Mouse (Mus musculus) midbrain, embryonic 14.5 days (tissue): ENCODE data around the gene Gm15319. TPM values are rescaled to one million over a fixed set of nuclear protein-coding genes. Genes with fewer than 3 reads are reported as not detected.
"Not testable (repeated sequence)": the region's sequence is repeated elsewhere in the genome, so short reads cannot be mapped to it uniquely, and the experiment has no call there.

Experiments used
- ATAC-seq: fragments of 200-750 bp; cut with Nextera tagmentation; 2 replicates; pipeline ENCODE4 v1.8.0; 2017; ENCODE audit warnings: moderate number of reproducible peaks, moderate library complexity; ENCODE audit not compliant: low FRiP score, low TSS enrichment
- DNase-seq: peaks from one replicate; pipeline ENCODE4 v3.0.0-alpha.2; 2015
- H3K27ac ChIP-seq: fragments of 300-500 bp; sonication (generic); replicated peaks from 2 replicates; pipeline ENCODE4 v1.5.1; 2014; ENCODE audit warnings: mild to moderate bottlenecking, low read depth, low read length, moderate library complexity
- H3K27me3 ChIP-seq: fragments of 300-500 bp; sonication (generic); 2 replicates; pipeline ENCODE4 v1.6.1; 2014; ENCODE audit warnings: low read length, control low read depth, mixed read lengths; ENCODE audit not compliant: control insufficient read depth, insufficient read depth
- H3K36me3 ChIP-seq: fragments of 300-500 bp; sonication (generic); 2 replicates; pipeline ENCODE4 v1.6.1; 2014; ENCODE audit warnings: low read length, control low read depth; ENCODE audit not compliant: control insufficient read depth, insufficient read depth
- H3K4me1 ChIP-seq: fragments of 300-500 bp; sonication (generic); 2 replicates; pipeline ENCODE4 v1.6.1; 2014; ENCODE audit warnings: mild to moderate bottlenecking, antibody characterized with exemption, low read length, control low read depth; ENCODE audit not compliant: control insufficient read depth, insufficient read depth
- H3K4me2 ChIP-seq: fragments of 300-500 bp; sonication (generic); 2 replicates; pipeline ENCODE4 v1.6.1; 2014; ENCODE audit warnings: mild to moderate bottlenecking, low read length, moderate library complexity
- H3K4me3 ChIP-seq: fragments of 300-500 bp; sonication (generic); replicated peaks from 2 replicates; pipeline ENCODE4 v1.5.1; 2014; ENCODE audit warnings: low read depth, low read length
- H3K9ac ChIP-seq: fragments of 300-500 bp; sonication (generic); replicated peaks from 2 replicates; pipeline ENCODE4 v1.6.1; 2014; ENCODE audit warnings: mild to moderate bottlenecking, low read length, moderate library complexity
- H3K9me3 ChIP-seq: fragments of 300-500 bp; sonication (generic); 2 replicates; pipeline ENCODE4 v1.6.1; 2016; ENCODE audit warnings: low read length, control low read depth, mixed read lengths; ENCODE audit not compliant: control insufficient read depth
- WGBS: fragments of 180-500 bp; shearing (Covaris S2); extraction: QIAGEN DNeasy Blood & Tissue Kit; methylation state at CpG from one replicate; pipeline ENCODE4 v1.1.7; 2014; 5-methylcytosine and 5-hydroxymethylcytosine counted together
- polyA plus RNA-seq: library from polyadenylated mRNA; unstranded; fragments of >200 nt; fragmentation: Nextera tagmentation; extraction: Ambion mirVana; gene quantifications from 2 replicates; pipeline ENCODE4 v1.2.1, GENCODE M21; 2014

Gene Gm15319
- polyA plus RNA-seq, 1 experiment from 2014 or later = not detected

GRCm38 (mm10) chr8:20356386-20356785, 6.6 kb downstream of the Gm15319 start:
- 81% methylated on average over 5 of the region's 5 CpGs for WGBS
- H3K9ac ChIP-seq, H3K27me3 ChIP-seq, H3K4me3 ChIP-seq, H3K4me1 ChIP-seq, ATAC-seq, DNase-seq, H3K9me3 ChIP-seq, H3K36me3 ChIP-seq, H3K4me2 ChIP-seq, H3K27ac ChIP-seq: not testable (repeated sequence)

DNA sequence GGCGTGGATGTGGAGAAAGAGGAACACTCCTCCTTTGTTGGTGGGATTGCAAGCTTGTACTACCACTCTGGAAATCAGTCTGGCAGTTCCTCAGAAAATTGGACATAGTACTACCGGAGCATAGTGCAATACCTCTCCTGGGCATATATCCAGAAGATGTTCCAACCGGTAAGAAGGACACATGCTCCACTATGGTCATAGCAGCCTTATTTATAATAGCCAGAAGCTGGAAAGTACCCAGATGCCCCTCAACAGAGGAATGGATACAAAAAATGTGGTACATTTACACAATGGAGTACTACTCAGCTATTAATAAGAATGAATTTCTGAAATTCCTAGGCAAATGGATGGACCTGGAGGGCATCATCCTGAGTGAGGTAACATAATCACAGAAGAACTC, 9.4 kb downstream of the Gm15319 start:
- H3K4me1 ChIP-seq, H3K27me3 ChIP-seq, DNase-seq, H3K27ac ChIP-seq, H3K36me3 ChIP-seq, H3K9me3 ChIP-seq, ATAC-seq, H3K4me3 ChIP-seq, H3K9ac ChIP-seq, H3K4me2 ChIP-seq: not testable (repeated sequence)
- WGBS = 95% methylated on average over 1 of the region's 3 CpGs

- not testable (repeated sequence) for H3K36me3 ChIP-seq, ATAC-seq, H3K27me3 ChIP-seq, H3K4me1 ChIP-seq, H3K9ac ChIP-seq, H3K4me3 ChIP-seq, H3K27ac ChIP-seq, H3K4me2 ChIP-seq, H3K9me3 ChIP-seq, DNase-seq
- WGBS = 94% methylated on average over 5 of the region's 6 CpGs
Observed at GRCm38 (mm10) chr8:20302759-20303158, 60.3 kb downstream of the Gm15319 start.

- not testable (repeated sequence) for H3K27ac ChIP-seq, H3K9ac ChIP-seq, ATAC-seq, H3K4me1 ChIP-seq, H3K4me2 ChIP-seq, H3K27me3 ChIP-seq, H3K4me3 ChIP-seq, DNase-seq, H3K36me3 ChIP-seq, H3K9me3 ChIP-seq
- WGBS = 78% methylated on average over 4 of the region's 4 CpGs
Observed at GRCm38 (mm10) chr8:20300042-20300441, 63.0 kb downstream of the Gm15319 start.

GRCm38 (mm10) chr8:20297939-20298505, 65.0 kb downstream of the Gm15319 start:
- not testable (repeated sequence) for H3K4me3 ChIP-seq, H3K27ac ChIP-seq, H3K4me1 ChIP-seq, H3K9ac ChIP-seq, H3K4me2 ChIP-seq, ATAC-seq, H3K9me3 ChIP-seq, DNase-seq, H3K36me3 ChIP-seq, H3K27me3 ChIP-seq
- WGBS = 80% methylated on average over 12 of the region's 13 CpGs

DNA sequence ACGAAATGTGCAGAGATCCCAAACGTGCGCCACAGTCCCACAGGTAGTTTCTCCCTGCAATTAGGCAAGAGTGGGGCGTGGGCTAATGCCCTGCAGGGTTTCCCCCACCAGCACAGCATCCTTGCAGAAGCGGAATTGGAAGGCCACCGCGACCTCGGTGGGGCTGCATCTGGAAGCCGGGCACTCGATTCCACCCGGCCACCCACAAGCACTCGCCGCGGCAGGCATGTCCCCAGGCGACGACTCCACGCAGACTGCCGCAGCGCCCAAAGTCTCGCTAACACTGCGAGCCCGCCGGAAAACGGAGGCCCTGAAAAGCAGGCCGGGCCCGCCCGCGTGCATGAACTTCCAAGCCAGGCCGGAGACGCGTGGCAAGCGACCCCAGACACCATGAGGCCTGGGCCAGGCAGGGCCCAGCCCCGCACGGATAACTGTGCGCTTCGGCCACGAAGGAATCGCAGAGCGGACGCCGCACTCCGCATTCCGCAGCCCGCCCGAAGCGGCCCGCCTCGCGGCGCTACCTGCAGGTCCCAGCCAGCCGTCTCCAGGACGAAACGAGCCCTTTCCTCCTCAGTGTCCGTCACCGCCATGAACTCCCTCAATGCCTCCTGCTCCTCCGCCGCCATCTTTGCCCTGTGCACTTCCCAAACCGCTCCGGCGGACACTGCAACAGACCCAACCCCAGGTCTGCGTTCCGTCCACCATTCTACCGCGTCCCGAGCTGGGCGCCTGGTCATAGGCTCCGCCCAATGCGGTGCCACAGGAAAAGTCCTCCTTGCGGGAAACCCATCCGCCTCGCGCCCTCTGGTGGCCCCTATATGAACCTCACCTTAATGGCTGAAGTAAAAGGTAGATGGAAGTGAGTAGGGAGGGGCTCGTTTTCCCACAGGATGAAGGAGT, 66.0 kb downstream of the Gm15319 start:
- 15% methylated on average over 62 of the region's 73 CpGs for WGBS
- ATAC-seq = peak; percentile 96
- peak overlapping the region; percentile 75 for H3K9ac ChIP-seq

DNA sequence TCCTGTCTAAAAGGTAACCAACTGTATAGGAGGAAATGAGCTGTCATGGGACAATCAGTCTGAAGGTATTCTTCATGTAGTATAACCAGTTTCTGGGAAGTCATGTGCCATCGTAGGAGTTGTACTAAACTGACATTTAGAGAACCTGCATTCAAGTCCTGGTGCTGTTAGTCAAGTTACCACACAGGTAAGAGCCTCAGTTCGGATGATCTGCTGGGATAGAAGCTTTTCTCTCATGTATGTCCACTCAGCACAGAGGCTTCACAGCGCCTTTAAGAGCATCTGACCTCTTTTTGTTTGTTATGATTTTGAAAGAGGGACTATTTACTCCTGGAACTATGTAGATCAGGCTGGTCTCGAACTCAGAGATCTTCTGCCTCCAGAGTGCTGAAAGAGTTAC, 67.1 kb downstream of the Gm15319 start:
- not testable (repeated sequence) for H3K27me3 ChIP-seq, H3K36me3 ChIP-seq, H3K4me1 ChIP-seq, ATAC-seq, H3K27ac ChIP-seq, H3K4me3 ChIP-seq, H3K4me2 ChIP-seq, DNase-seq, H3K9ac ChIP-seq, H3K9me3 ChIP-seq
- 86% methylated on average over 2 of the region's 4 CpGs for WGBS

More for the DNA sequence above, 66.0 kb downstream of the Gm15319 start:
- not testable (repeated sequence) for H3K36me3 ChIP-seq, H3K27me3 ChIP-seq, H3K9me3 ChIP-seq, H3K4me1 ChIP-seq
- H3K27ac ChIP-seq = peak overlapping the region; percentile 71
- H3K4me3 ChIP-seq = peak overlapping the region; percentile 56
- DNase-seq = peak; percentile 89
- peak overlapping the region; percentile 54 for H3K4me2 ChIP-seq

GRCm38 (mm10) chr8:20294826-20295225, 68.2 kb downstream of the Gm15319 start:
- not testable (repeated sequence) for ATAC-seq, H3K27me3 ChIP-seq, H3K4me1 ChIP-seq, H3K36me3 ChIP-seq, H3K27ac ChIP-seq, H3K9ac ChIP-seq, DNase-seq, H3K4me2 ChIP-seq, H3K4me3 ChIP-seq, H3K9me3 ChIP-seq
- WGBS = 87% methylated on average over 4 of the region's 4 CpGs

DNA sequence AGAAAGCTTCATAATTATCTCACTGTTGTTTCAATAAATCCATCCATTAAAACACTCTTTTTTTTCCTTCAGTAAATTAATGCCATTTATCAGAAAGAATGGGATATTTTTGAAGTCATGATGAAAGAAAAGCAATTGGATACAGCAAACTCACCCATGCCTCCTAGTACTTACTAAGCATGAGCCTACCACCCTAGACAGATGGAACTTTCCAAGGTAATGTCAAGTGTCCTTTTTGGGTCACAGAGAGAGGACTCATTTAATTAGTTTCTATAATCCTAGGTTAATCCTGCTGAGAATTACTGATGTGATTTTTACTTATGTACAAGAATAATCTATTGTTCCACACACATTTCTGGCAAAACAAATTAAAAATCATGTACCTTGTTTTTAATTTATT, 69.0 kb downstream of the Gm15319 start:
- H3K9ac ChIP-seq, H3K9me3 ChIP-seq, H3K36me3 ChIP-seq, H3K27ac ChIP-seq, H3K27me3 ChIP-seq, H3K4me2 ChIP-seq, ATAC-seq, H3K4me1 ChIP-seq, H3K4me3 ChIP-seq, DNase-seq: not testable (repeated sequence)
